Mouse (Mus musculus): ENCODE measurements around the gene Ugt8a. TPM values are rescaled to one million over a fixed set of nuclear protein-coding genes. Genes with fewer than 3 reads are reported as not detected.
A peak's percentile ranks its signal among the peaks of the same experiment; 100 is the strongest.

The Ugt8a gene
- polyA plus RNA-seq (2015; fragmentation: Nextera tagmentation; extraction: Ambion mirVana): 2.8 and 3.3 TPM in 2 replicates

- peak within 1 kb of the TSS; percentile 58 for H3K4me3 ChIP-seq (ENCODE audit: low read length)
- no peak within 1 kb of the TSS for H3K27ac ChIP-seq (ENCODE audit: low read length)
- peak within 1 kb of the TSS; percentile 86 for H3K4me2 ChIP-seq (ENCODE audit: low read depth, low read length)
- H3K9me3 ChIP-seq (ENCODE audit: control insufficient read depth, low read length): no peaks in the 10 kb centered on the region
- no peaks in the 10 kb centered on the region for H3K36me3 ChIP-seq (ENCODE audit: control insufficient read depth, insufficient read depth, low read length)
- under 1% methylated on average over 53 of the region's 85 CpGs for WGBS
- ATAC-seq (ENCODE audit: low read depth): peak; percentile 82
- H3K27me3 ChIP-seq (ENCODE audit: control insufficient read depth, insufficient read depth, low read depth, low read length): peaks cover 27% of the 10 kb centered on the region
- peaks cover 10% of the 10 kb centered on the region for H3K4me1 ChIP-seq (replicated peaks; ENCODE audit: control insufficient read depth, insufficient read depth, low read length)
- no peak within 1 kb of the TSS for H3K9ac ChIP-seq (ENCODE audit: low read length)
These were observed at the start of gene Ugt8a for GRCm38 (mm10) chr3:125938092-125938755. Ugt8a (minus strand) TSS chr3:125938619.

DNA sequence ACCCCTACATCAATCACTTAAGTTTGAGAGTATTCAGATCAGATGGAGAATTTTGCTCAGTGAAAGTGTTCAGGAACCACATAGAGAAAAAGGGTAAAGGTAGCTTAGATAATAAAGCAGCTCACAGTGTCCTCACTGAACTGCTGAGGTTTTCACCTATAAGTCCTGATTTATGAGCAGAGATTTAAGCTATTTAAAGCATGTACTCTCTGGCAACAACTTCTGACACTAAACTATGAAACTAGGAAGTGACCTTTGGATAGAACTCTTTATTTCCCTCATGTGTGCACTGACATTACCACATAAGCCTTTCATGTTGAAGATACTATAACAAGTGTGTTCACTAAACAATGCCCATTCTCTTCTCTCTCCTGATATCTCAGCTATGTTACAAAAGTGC, 48.2 kb upstream of the Ugt8a start:
- Histone ChIP-seq H3K9me3 (ENCODE audit: control insufficient read depth, low read length) (no peaks in the 10 kb centered on the region), H3K27ac (ENCODE audit: low read length) (no peak overlapping the region), H3K36me3 (ENCODE audit: control insufficient read depth, insufficient read depth, low read length) (no peaks in the 10 kb centered on the region), H3K4me3 (ENCODE audit: low read length) (no peak overlapping the region), H3K4me2 (ENCODE audit: low read depth, low read length) (no peak overlapping the region), H3K27me3 (ENCODE audit: control insufficient read depth, insufficient read depth, low read depth, low read length) (no peaks in the 10 kb centered on the region), H3K4me1 (replicated peaks; ENCODE audit: control insufficient read depth, insufficient read depth, low read length) (no peaks in the 10 kb centered on the region), H3K9ac (ENCODE audit: low read length) (no peak overlapping the region)
- ATAC-seq (ENCODE audit: low read depth): no peak

DNA sequence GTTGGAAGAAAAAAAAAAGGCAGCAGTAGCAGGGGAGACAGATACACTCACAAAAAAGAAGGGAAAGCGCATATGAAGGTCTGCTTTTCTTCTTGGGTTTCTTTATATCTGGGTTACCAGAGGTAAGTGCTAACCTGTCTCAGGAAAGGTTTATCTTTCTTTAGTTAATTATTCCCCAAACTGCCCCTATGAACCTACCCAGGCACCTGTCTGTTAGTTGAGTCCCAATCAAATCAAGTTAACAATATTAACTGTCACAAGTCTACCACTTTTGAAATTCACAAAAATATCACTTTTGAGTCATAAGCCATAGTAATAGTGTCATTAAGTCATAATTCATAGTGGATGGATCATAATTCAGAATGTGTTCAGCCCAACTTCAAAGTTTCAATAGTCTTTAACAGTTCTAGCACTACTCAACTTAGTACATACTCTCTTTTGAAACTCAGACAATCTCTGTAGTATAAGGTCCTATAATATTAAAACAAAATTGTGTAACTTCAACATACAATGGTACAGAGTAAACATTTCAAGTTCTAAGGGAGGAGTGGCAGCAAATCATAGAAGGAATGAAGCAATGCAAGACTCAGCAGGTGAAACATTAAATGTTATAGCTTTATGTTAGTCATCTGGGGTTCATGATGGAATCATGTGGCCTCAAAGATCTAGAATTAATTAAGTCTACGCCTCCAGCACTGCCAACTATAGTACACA, 45.4 kb upstream of the Ugt8a start:
- ATAC-seq (ENCODE audit: low read depth): no peak
- 81% methylated on average over 2 of the region's 2 CpGs for WGBS
- no peaks in the 10 kb centered on the region for H3K4me1 ChIP-seq (replicated peaks; ENCODE audit: control insufficient read depth, insufficient read depth, low read length)
- H3K36me3 ChIP-seq (ENCODE audit: control insufficient read depth, insufficient read depth, low read length): no peaks in the 10 kb centered on the region
- H3K27me3 ChIP-seq (ENCODE audit: control insufficient read depth, insufficient read depth, low read depth, low read length): no peaks in the 10 kb centered on the region
- H3K9ac ChIP-seq (ENCODE audit: low read length): no peak overlapping the region
- H3K9me3 ChIP-seq (ENCODE audit: control insufficient read depth, low read length): no peaks in the 10 kb centered on the region
- H3K4me3 ChIP-seq (ENCODE audit: low read length): no peak overlapping the region
- H3K27ac ChIP-seq (ENCODE audit: low read length): no peak overlapping the region
- no peak overlapping the region for H3K4me2 ChIP-seq (ENCODE audit: low read depth, low read length)

GRCm38 (mm10) chr3:125979475-125979874, 41.1 kb upstream of the Ugt8a start:
- Histone ChIP-seq H3K9me3 (ENCODE audit: control insufficient read depth, low read length) (no peaks in the 10 kb centered on the region), H3K27ac (ENCODE audit: low read length) (no peak overlapping the region), H3K36me3 (ENCODE audit: control insufficient read depth, insufficient read depth, low read length) (no peaks in the 10 kb centered on the region), H3K27me3 (ENCODE audit: control insufficient read depth, insufficient read depth, low read depth, low read length) (no peaks in the 10 kb centered on the region), H3K4me1 (replicated peaks; ENCODE audit: control insufficient read depth, insufficient read depth, low read length) (no peaks in the 10 kb centered on the region), H3K4me3 (ENCODE audit: low read length) (no peak overlapping the region), H3K4me2 (ENCODE audit: low read depth, low read length) (no peak overlapping the region), H3K9ac (ENCODE audit: low read length) (no peak overlapping the region)
- 58% methylated on average over 3 of the region's 3 CpGs for WGBS
- ATAC-seq (ENCODE audit: low read depth): no peak

GRCm38 (mm10) chr3:125975899-125976298, 37.5 kb upstream of the Ugt8a start:
- H3K9ac ChIP-seq (ENCODE audit: low read length): no peak overlapping the region
- no peak for ATAC-seq (ENCODE audit: low read depth)
- no peak overlapping the region for H3K27ac ChIP-seq (ENCODE audit: low read length)
- H3K4me1 ChIP-seq (replicated peaks; ENCODE audit: control insufficient read depth, insufficient read depth, low read length): no peaks in the 10 kb centered on the region
- 52% methylated on average over 4 of the region's 4 CpGs for WGBS
- no peaks in the 10 kb centered on the region for H3K27me3 ChIP-seq (ENCODE audit: control insufficient read depth, insufficient read depth, low read depth, low read length)
- H3K9me3 ChIP-seq (ENCODE audit: control insufficient read depth, low read length): no peaks in the 10 kb centered on the region
- H3K4me2 ChIP-seq (ENCODE audit: low read depth, low read length): no peak overlapping the region
- H3K36me3 ChIP-seq (ENCODE audit: control insufficient read depth, insufficient read depth, low read length): no peaks in the 10 kb centered on the region
- no peak overlapping the region for H3K4me3 ChIP-seq (ENCODE audit: low read length)

- H3K4me2 ChIP-seq (ENCODE audit: low read depth, low read length): no peak overlapping the region
- no peaks in the 10 kb centered on the region for H3K27me3 ChIP-seq (ENCODE audit: control insufficient read depth, insufficient read depth, low read depth, low read length)
- no peak overlapping the region for H3K9ac ChIP-seq (ENCODE audit: low read length)
- no peaks in the 10 kb centered on the region for H3K36me3 ChIP-seq (ENCODE audit: control insufficient read depth, insufficient read depth, low read length)
- H3K4me1 ChIP-seq (replicated peaks; ENCODE audit: control insufficient read depth, insufficient read depth, low read length): no peaks in the 10 kb centered on the region
- 66% methylated on average over 4 of the region's 4 CpGs for WGBS
- H3K27ac ChIP-seq (ENCODE audit: low read length): no peak overlapping the region
- no peaks in the 10 kb centered on the region for H3K9me3 ChIP-seq (ENCODE audit: control insufficient read depth, low read length)
- ATAC-seq (ENCODE audit: low read depth): no peak
- no peak overlapping the region for H3K4me3 ChIP-seq (ENCODE audit: low read length)
These were observed 31.0 kb upstream of the Ugt8a start for GRCm38 (mm10) chr3:125969458-125969857.

- H3K4me3 ChIP-seq (ENCODE audit: low read length): no peak overlapping the region
- no peak overlapping the region for H3K9ac ChIP-seq (ENCODE audit: low read length)
- no peaks in the 10 kb centered on the region for H3K36me3 ChIP-seq (ENCODE audit: control insufficient read depth, insufficient read depth, low read length)
- no peak overlapping the region for H3K4me2 ChIP-seq (ENCODE audit: low read depth, low read length)
- H3K4me1 ChIP-seq (replicated peaks; ENCODE audit: control insufficient read depth, insufficient read depth, low read length): no peaks in the 10 kb centered on the region
- no peak for ATAC-seq (ENCODE audit: low read depth)
- no peaks in the 10 kb centered on the region for H3K9me3 ChIP-seq (ENCODE audit: control insufficient read depth, low read length)
- no peaks in the 10 kb centered on the region for H3K27me3 ChIP-seq (ENCODE audit: control insufficient read depth, insufficient read depth, low read depth, low read length)
- 74% methylated on average over 3 of the region's 3 CpGs for WGBS
- H3K27ac ChIP-seq (ENCODE audit: low read length): no peak overlapping the region
These were observed 17.9 kb upstream of the Ugt8a start for GRCm38 (mm10) chr3:125956196-125956885.

DNA sequence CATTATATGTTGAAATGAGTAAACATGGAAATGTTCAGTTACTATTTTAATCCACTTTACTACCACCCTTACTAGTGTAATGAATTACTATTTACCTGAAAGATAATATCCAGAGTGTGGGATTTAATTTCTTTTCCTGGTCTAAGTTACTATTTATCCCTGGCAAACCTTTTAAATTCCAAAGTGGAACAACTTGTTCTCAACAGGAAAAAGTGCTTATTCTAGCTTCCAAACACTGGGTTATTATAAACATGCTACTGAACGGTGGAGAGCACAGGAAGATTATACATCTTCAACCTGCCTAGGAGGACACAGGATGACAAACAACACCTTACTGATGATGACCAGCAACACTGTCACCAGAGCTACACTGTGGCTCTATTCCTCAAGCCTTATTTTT, 16.5 kb upstream of the Ugt8a start:
- no peaks in the 10 kb centered on the region for H3K9me3 ChIP-seq (ENCODE audit: control insufficient read depth, low read length)
- no peak overlapping the region for H3K27ac ChIP-seq (ENCODE audit: low read length)
- no peaks in the 10 kb centered on the region for H3K4me1 ChIP-seq (replicated peaks; ENCODE audit: control insufficient read depth, insufficient read depth, low read length)
- no peak for ATAC-seq (ENCODE audit: low read depth)
- H3K4me3 ChIP-seq (ENCODE audit: low read length): no peak overlapping the region
- H3K36me3 ChIP-seq (ENCODE audit: control insufficient read depth, insufficient read depth, low read length): no peaks in the 10 kb centered on the region
- 38% methylated on average over 1 of the region's 1 CpGs for WGBS
- H3K9ac ChIP-seq (ENCODE audit: low read length): no peak overlapping the region
- no peak overlapping the region for H3K4me2 ChIP-seq (ENCODE audit: low read depth, low read length)
- H3K27me3 ChIP-seq (ENCODE audit: control insufficient read depth, insufficient read depth, low read depth, low read length): no peaks in the 10 kb centered on the region

- Histone ChIP-seq H3K4me1 (replicated peaks; ENCODE audit: control insufficient read depth, insufficient read depth, low read length) (peaks cover 10% of the 10 kb centered on the region), H3K36me3 (ENCODE audit: control insufficient read depth, insufficient read depth, low read length) (no peaks in the 10 kb centered on the region), H3K4me2 (ENCODE audit: low read depth, low read length) (no peak overlapping the region), H3K4me3 (ENCODE audit: low read length) (no peak overlapping the region), H3K9ac (ENCODE audit: low read length) (no peak overlapping the region), H3K27me3 (ENCODE audit: control insufficient read depth, insufficient read depth, low read depth, low read length) (peaks cover 27% of the 10 kb centered on the region), H3K27ac (ENCODE audit: low read length) (no peak overlapping the region), H3K9me3 (ENCODE audit: control insufficient read depth, low read length) (no peaks in the 10 kb centered on the region)
- ATAC-seq (ENCODE audit: low read depth): no peak
- WGBS: 63% methylated on average over 3 of the region's 3 CpGs
These were observed 2.4 kb upstream of the Ugt8a start for GRCm38 (mm10) chr3:125940811-125941210.
